Mouse (Mus musculus) CD4-positive naive resting alpha-beta T cell, adult 76 days (primary cell): ENCODE data around the gene Clec18a. TPM values are rescaled to one million over a fixed set of nuclear protein-coding genes. Genes with fewer than 3 reads are reported as not detected.

Experiments used
- total RNA-seq: library from RNA; stranded (reverse); gene quantifications from one replicate; pipeline ENCODE4 v1.2.4, GENCODE M21; 2023

Clec18a gene
- not detected for total RNA-seq

DNA sequence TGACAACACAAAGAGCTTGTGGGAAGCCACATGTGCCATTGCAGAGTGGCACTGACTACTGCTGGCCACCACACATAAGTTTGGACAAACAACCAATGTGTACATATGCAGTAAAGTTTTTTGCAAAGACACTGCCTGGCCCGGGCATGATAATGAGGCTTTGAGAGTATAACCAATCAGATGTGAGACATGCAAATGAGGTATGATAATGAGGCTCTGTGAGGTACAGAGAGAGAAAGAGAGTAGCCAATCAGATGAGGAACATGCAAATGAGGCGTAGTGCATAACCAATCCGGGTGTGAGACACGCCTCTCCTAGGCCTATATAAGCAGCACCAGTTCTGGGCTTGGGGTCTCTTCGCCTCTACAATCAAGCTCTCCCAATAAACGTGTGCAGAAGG is at the start of gene Clec18a:
Gene Clec18a (minus strand): TSS at position 101 of the 400 bp plus-strand sequence.

DNA sequence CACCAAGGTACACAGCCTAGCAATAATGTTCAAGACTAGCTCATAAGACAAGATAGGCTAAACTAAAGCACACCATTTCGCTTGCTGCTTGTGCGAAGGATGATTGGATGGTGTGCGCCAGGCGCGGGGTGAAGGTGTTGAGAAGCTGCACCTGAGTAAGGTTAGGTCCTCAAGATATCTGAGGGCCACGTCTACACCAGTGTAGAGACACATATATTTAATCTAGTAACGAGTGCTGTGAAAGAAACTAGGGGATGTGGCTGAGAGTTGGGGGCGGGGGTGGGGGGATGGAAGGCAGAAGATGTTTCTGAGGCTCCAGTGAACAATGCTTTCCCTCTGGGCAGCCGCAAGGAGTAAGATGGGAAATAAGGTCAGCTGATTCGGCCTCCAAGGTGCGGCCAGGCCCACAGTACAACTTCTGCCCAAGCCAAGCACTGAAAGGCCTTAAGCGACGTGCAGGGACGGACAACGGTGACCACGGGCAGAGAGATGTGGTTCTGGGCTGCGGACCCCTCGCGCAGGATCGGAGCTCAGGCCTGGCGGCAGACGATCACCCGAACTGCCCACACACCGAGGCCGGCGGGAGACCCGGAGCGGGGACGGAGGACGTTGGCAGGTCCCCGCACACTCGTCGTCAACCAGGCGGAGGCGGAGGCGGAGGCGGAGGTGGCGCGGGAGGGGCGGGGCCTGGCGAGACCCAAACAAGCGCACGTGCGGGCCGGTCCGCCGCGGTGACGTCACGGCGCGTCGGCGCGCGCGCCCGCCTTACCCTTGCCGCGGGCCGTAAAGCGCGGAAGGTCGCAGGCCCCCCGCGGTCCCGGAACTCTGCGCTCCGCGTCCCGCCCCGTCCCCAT is 1.9 kb upstream of the Clec18a start, which contains the start of gene Pdpr:
Gene Pdpr (plus strand): TSS at position 766 of the 854 bp plus-strand sequence.

DNA sequence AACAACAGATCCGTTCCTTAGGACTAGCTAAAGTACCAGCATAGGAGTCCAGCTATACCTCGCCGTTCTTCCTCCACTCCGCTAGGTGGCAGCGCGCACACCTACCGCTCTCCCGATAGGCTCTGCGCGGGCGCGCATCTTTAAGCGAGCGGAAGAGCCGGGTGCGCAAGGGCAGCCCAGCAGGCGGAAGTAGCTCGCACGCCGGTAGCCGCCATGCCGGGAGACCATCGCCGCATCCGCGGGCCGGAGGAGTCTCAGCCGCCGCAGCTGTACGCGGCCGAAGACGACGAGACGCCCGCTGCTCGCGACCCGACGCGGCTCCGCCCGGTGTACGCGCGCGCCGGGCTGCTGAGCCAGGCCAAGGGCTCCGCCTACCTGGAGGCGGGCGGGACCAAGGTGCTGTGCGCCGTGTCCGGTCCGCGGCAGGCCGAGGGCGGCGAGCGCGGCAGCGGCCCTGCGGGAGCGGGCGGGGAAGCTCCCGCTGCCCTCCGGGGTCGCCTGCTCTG is 36.0 kb downstream of the Clec18a start, which contains the start of gene Exosc6:
Gene Exosc6 (plus strand): TSS at position 182 of the 506 bp plus-strand sequence.

DNA sequence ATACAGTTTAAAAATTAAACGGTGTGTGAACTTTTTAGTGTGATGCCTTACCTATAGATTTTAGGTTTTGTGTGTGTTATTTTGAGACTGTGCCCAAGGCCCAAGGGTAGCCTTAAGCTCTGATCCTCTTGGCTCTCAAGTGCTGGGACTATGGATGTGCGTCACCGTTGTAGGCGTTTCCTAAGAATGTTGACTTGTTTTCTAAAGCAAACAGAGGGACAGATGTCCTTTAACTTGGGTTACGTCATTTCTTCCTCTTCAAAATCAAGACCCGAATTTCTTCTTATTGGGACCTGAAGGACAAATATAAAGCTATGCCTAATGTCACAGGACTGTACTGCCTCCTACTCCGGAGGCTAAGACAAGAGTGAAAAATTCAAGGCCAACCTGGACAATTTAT is 59.3 kb downstream of the Clec18a start, which contains the start of gene Aars:
Gene Aars (plus strand): TSS at position 229 of the 400 bp plus-strand sequence.

DNA sequence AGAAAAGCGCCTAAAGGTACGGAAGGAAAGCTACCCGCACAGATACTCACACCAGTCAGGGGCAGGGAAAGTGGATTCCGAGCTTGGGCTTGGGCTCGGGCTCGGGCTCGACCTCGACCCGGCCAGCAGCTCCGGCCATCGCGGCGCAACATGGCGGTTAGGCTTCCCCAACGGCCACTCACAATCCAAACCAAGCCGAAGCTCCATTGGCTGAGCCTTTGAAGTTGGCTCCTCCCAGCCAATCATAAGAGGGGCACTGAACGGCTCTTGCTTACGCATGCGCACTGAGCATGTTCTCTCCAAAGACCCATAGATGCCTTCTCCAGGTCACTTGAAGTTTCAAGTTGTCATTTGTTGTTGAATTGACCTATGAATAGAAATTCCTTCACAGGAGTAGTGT is 60.7 kb downstream of the Clec18a start, which contains the start of gene Ddx19b:
Gene Ddx19b (minus strand): TSS at position 180 of the 400 bp plus-strand sequence.

Other genes with a start within 250 kb of the Clec18a start
- gene Cog4, start 245.8 kb downstream of the Clec18a start, total RNA-seq, result 59.5 TPM
- gene Sf3b3, start 245.6 kb downstream of the Clec18a start, total RNA-seq, result 184 TPM
- 9.9 TPM for gene Fuk, start 189.9 kb downstream of the Clec18a start, total RNA-seq
- 9.8 TPM for gene St3gal2, start 172.5 kb downstream of the Clec18a start, total RNA-seq
- 66.5 TPM for gene Ddx19a, start 94.6 kb downstream of the Clec18a start, total RNA-seq
- gene Ddx19b, start 60.7 kb downstream of the Clec18a start, total RNA-seq, result 20.0 TPM
- 57.6 TPM for gene Aars, start 59.3 kb downstream of the Clec18a start, total RNA-seq
- 13.5 TPM for gene Exosc6, start 36.1 kb downstream of the Clec18a start, total RNA-seq
- gene Pdpr, start 2.2 kb upstream of the Clec18a start, total RNA-seq, result 23.3 TPM
- 63.2 TPM for gene Glg1, start 166.8 kb upstream of the Clec18a start, total RNA-seq
- 26.7 TPM for gene Rfwd3, start 207.8 kb upstream of the Clec18a start, total RNA-seq
- gene Mlkl, start 245.8 kb upstream of the Clec18a start, total RNA-seq, result not detected